ENCODE assay signal across 26 mouse cellular contexts in genomic region chr7:118494892-118495579, GRCm38 (mm10). TPM values are rescaled to one million over a fixed set of nuclear protein-coding genes. Genes with fewer than 3 reads are reported as not detected.
DNase-seq lines count a peak whose midpoint lies in the region; ATAC-seq and TF ChIP-seq lines count a peak whose summit lies in the region.
"Had no signal": no experiment of that assay in that cellular context is flagged by ENCODE, and none has a peak within 500 bp of the region (broad histone marks: within the 10 kb centered on the region; RNA-seq: fewer than 3 reads in every experiment).

No protein-coding gene starts in this region.

- no peak overlapping the region for H3K9ac ChIP-seq in lung, postnatal 0 days (replicated peaks; ENCODE audit: low read depth)
- H3K9ac ChIP-seq in stomach, embryonic 16.5 days (ENCODE audit: low read length) = no peak overlapping the region
- H3K9ac ChIP-seq: embryonic facial prominence, embryonic 13.5 days; embryonic facial prominence, embryonic 15.5 days; forebrain, embryonic 12.5 days had no signal

- DNase-seq in gastrocnemius, postnatal 25 days = peak; percentile 1
- DNase-seq in gastrocnemius, postnatal 36 days = no peak
- DNase-seq in lung, postnatal 0 days (ENCODE audit: low spot score) = peak; percentile 30
- no peak for DNase-seq in lung, adult 18-20 months
- DNase-seq in 3T3-L1 (ENCODE audit: low read depth, low spot score) = peak; percentile 43
- DNase-seq in left cerebral cortex, postnatal 36 days (ENCODE audit: low spot score in 2 of 2) = no peak
- no peak for DNase-seq in frontal cortex, postnatal 14 days (ENCODE audit: low spot score in 2 of 2)
- DNase-seq: adrenal gland, adult 2 months; adrenal gland, postnatal 10 days; adrenal gland, postnatal 25 days; cerebellum, adult 11 months; cerebellum, adult 18-20 months; cerebellum, adult 8-10 months; cerebellum, adult 9-11 months; cerebellum, postnatal 14 days; cerebellum, postnatal 36 days; embryo, embryonic 11 days had no signal

- TF ChIP-seq EP300 in lung, postnatal 0 days (IDR thresholded peaks at IDR 0.05) = 0 out of 2 replicates have a peak, but pooled peaks have one; percentile 17

- intact Hi-C loops in gastrocnemius, postnatal 36 days (cut with DNase I) = no loop called here
- intact Hi-C loops in left cerebral cortex, postnatal 36 days (cut with DNase I) = no loop called here

- no peak overlapping the region for H3K4me2 ChIP-seq in lung, postnatal 0 days (replicated peaks; ENCODE audit: low read depth, low read length)
- H3K4me2 ChIP-seq in stomach, embryonic 16.5 days (ENCODE audit: low read depth, low read length) = no peak overlapping the region
- H3K4me2 ChIP-seq: embryonic facial prominence, embryonic 13.5 days; embryonic facial prominence, embryonic 15.5 days; forebrain, embryonic 12.5 days had no signal

- ATAC-seq in lung, postnatal 0 days = no peak
- peak; percentile 19; the same call in 1 of the 2 replicates for ATAC-seq in stomach, embryonic 16.5 days (ENCODE audit: insufficient read depth, low FRiP score)
- ATAC-seq: forebrain, embryonic 14.5 days had no signal

- no peaks in the 10 kb centered on the region for H3K9me3 ChIP-seq in lung, postnatal 0 days (ENCODE audit: low read length)
- no peaks in the 10 kb centered on the region for H3K9me3 ChIP-seq in stomach, embryonic 16.5 days (replicated peaks; ENCODE audit: control insufficient read depth, low read length)
- H3K9me3 ChIP-seq: embryonic facial prominence, embryonic 13.5 days; embryonic facial prominence, embryonic 15.5 days; forebrain, embryonic 10.5 days had no signal

- no peaks in the 10 kb centered on the region for H3K27me3 ChIP-seq in lung, postnatal 0 days (replicated peaks; ENCODE audit: insufficient read depth, low read length)
- H3K27me3 ChIP-seq in stomach, embryonic 16.5 days (ENCODE audit: control insufficient read depth, insufficient read depth, low read length) = no peaks in the 10 kb centered on the region; the same call in 1 of the 2 replicates

- TF ChIP-seq CTCF in lung, postnatal 0 days (IDR thresholded peaks at IDR 0.05) = no peak

- H3K27ac ChIP-seq in lung, postnatal 0 days (ENCODE audit: low read length) = peak overlapping the region; percentile 57; the same call in 1 of the 2 replicates
- H3K27ac ChIP-seq in stomach, embryonic 16.5 days (ENCODE audit: low read length) = peak overlapping the region; percentile 60
- H3K27ac ChIP-seq: embryonic facial prominence, embryonic 13.5 days; embryonic facial prominence, embryonic 15.5 days; forebrain, embryonic 10.5 days; forebrain, embryonic 12.5 days had no signal

- 63% methylated on average over 4 of the region's 4 CpGs for WGBS in lung, postnatal 0 days
- 58% methylated on average over 4 of the region's 4 CpGs for WGBS in stomach, embryonic 16.5 days

- H3K4me1 ChIP-seq in lung, postnatal 0 days (ENCODE audit: insufficient read depth, low read depth, low read length) = peaks cover 8% of the 10 kb centered on the region; the same call in 1 of the 2 replicates
- H3K4me1 ChIP-seq in stomach, embryonic 16.5 days (ENCODE audit: control insufficient read depth, insufficient read depth, low read length) = peaks cover 13% of the 10 kb centered on the region

- no peaks in the 10 kb centered on the region for H3K36me3 ChIP-seq in lung, postnatal 0 days (ENCODE audit: insufficient read depth, low read length)
- no peaks in the 10 kb centered on the region for H3K36me3 ChIP-seq in stomach, embryonic 16.5 days (ENCODE audit: control insufficient read depth, insufficient read depth, low read length)
- H3K36me3 ChIP-seq: embryonic facial prominence, embryonic 13.5 days; embryonic facial prominence, embryonic 15.5 days; forebrain, embryonic 10.5 days; forebrain, embryonic 12.5 days had no signal

- no peak overlapping the region for H3K4me3 ChIP-seq in lung, postnatal 0 days (ENCODE audit: low read depth, low read length)
- H3K4me3 ChIP-seq in stomach, embryonic 16.5 days (replicated peaks; ENCODE audit: low read length) = no peak overlapping the region
- H3K4me3 ChIP-seq: embryonic facial prominence, embryonic 13.5 days; embryonic facial prominence, embryonic 15.5 days; erythroblast, embryonic 14.5 days; forebrain, embryonic 10.5 days; forebrain, embryonic 12.5 days had no signal

RNA-seq across cellular contexts. Expression of gene Itpripl2, which starts 3.3 kb away (rescaled TPM):
- 10 to 100 TPM; 10.4 to 11.4 TPM for total RNA-seq in gastrocnemius, postnatal 25 days (2021)
- total RNA-seq in gastrocnemius, postnatal 36 days (2021) = 1 to 10 TPM; 8.0 to 8.8 TPM
- polyA plus RNA-seq in lung, postnatal 0 days (2015; fragmentation: Nextera tagmentation; extraction: Ambion mirVana) = 14.5 and 16.2 TPM in 2 replicates
- polyA plus RNA-seq in stomach, embryonic 16.5 days (2015; fragmentation: Nextera tagmentation; extraction: Ambion mirVana) = 5.0 and 5.4 TPM in 2 replicates
- total RNA-seq in left cerebral cortex, postnatal 36 days (2021) = 1 to 10 TPM; 2.7 to 3.4 TPM
- polyA plus RNA-seq: erythroblast, embryonic 14.5 days had no signal

RNA-seq across cellular contexts. Expression of gene Coq7, which starts 38.1 kb away (rescaled TPM):
- 10 to 100 TPM; 59.5 to 62.9 TPM for total RNA-seq in gastrocnemius, postnatal 25 days (2021)
- 10 to 100 TPM; 51.9 to 53.5 TPM for total RNA-seq in gastrocnemius, postnatal 36 days (2021)
- 68.5 and 88.6 TPM in 2 replicates for polyA plus RNA-seq in lung, postnatal 0 days (2015; fragmentation: Nextera tagmentation; extraction: Ambion mirVana)
- 88.7 and 90.9 TPM in 2 replicates for polyA plus RNA-seq in stomach, embryonic 16.5 days (2015; fragmentation: Nextera tagmentation; extraction: Ambion mirVana)
- 10 to 100 TPM; 30.8 to 37.6 TPM for total RNA-seq in left cerebral cortex, postnatal 36 days (2021)

RNA-seq across cellular contexts. Expression of gene Syt17, which starts 47.0 kb away (rescaled TPM):
- total RNA-seq in gastrocnemius, postnatal 25 days (2021) = under 1 TPM; 0.64 to 0.74 TPM
- under 1 TPM; 0.27 to 0.38 TPM for total RNA-seq in gastrocnemius, postnatal 36 days (2021)
- polyA plus RNA-seq in lung, postnatal 0 days (2015; fragmentation: Nextera tagmentation; extraction: Ambion mirVana) = 4.3 and 4.4 TPM in 2 replicates
- polyA plus RNA-seq in stomach, embryonic 16.5 days (2015; fragmentation: Nextera tagmentation; extraction: Ambion mirVana) = 5.3 and 6.0 TPM in 2 replicates
- total RNA-seq in left cerebral cortex, postnatal 36 days (2021) = 10 to 100 TPM; 55.3 to 70.6 TPM
- total RNA-seq: common myeloid progenitor, adult 5-6 weeks; MEL had no signal

Comparison
In these comparisons a context has a peak if more than half of its experiments do, and no peak if none do; other contexts are left out.
1. DNase-seq: peak in gastrocnemius, postnatal 25 days (single experiment), lung, postnatal 0 days (single experiment) and 3T3-L1 (single experiment); none in gastrocnemius, postnatal 36 days (0 of 2), lung, adult 18-20 months (0 of 2), left cerebral cortex, postnatal 36 days (0 of 2) and frontal cortex, postnatal 14 days (0 of 2).
2. RNA of gene Syt17, which starts 47.0 kb away (total RNA-seq): 55.3 to 70.6 TPM in left cerebral cortex, postnatal 36 days; 0.64 to 0.74 TPM in gastrocnemius, postnatal 25 days and 0.27 to 0.38 TPM in gastrocnemius, postnatal 36 days; every median in the first group is over 10 times any median in the second.